Mouse (Mus musculus) cerebellum, adult 2 months (tissue): ENCODE measurements around the gene Aldh3b3.

ENCODE experiments used
- CTCF ChIP-seq: fragments of 200-500 bp; IDR thresholded peaks from 2 replicates; pipeline ENCODE4 v1.5.1; 2011; ENCODE audit warnings: low read depth, mild to moderate bottlenecking, control low read depth, low read length, moderate library complexity, borderline replicate concordance; ENCODE audit not compliant: insufficient read depth
- POLR2A ChIP-seq: fragments of 200-500 bp; IDR thresholded peaks from 2 replicates; pipeline ENCODE4 v1.6.1; 2011; ENCODE audit warnings: low read length, control low read depth, borderline replicate concordance; ENCODE audit not compliant: insufficient read depth

DNA sequence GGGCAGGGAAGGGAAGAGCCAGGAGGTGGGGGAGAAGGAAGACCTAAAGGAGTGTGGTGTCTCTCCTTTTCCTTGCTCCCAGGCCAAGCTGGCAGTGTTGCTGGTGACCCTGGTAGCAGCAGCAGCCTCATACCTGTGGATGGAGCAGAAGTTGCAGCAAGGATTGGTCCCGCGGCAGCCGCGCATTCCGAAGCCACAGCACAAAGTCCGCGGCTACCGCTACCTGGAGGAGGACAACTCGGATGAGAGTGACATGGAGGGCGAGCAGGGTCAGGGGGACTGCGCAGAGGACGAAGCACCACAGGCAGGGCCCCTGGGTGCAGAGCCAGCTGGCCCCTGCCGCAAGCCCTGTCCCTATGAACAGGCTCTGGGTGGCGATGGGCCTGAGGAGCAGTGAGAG lies 9.9 kb upstream of the Aldh3b3 start:
- TF ChIP-seq CTCF = no peak
- TF ChIP-seq POLR2A = no peak
